Mouse (Mus musculus): Measurements from ENCODE around the gene Sumo3.
A peak's percentile ranks its signal among the peaks of the same experiment; 100 is the strongest.

The Sumo3 gene

DNA sequence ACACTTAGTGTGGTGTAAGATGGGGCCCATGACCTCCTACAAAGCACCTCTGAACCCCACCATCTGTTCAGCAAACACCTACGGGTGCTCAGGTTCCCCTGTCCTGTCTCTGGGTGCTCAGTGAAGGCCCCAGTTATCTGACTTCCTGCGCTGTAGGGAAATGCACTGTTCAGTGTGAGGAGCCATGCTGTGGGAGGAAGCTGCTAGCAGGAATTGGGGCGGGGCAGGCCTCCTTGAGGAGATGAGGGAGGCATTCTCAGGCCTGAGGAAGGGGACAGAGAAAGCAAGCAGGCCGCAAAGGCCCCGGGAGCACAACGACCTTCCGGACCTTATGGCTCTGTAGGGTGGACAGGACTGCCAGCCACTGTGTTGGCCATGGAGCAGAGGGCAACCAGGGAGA, 16.8 kb upstream of the Sumo3 start:
- DNase-seq (ENCODE audit: low spot score in 2 of 2) = no peak

- no peak for DNase-seq (ENCODE audit: low spot score in 2 of 2)
These were observed 16.1 kb upstream of the Sumo3 start for GRCm38 (mm10) chr10:77589749-77590148.

GRCm38 (mm10) chr10:77590812-77591211, 15.1 kb upstream of the Sumo3 start:
- peak; percentile 59 to 63 for DNase-seq (ENCODE audit: low spot score in 2 of 2)

- DNase-seq (ENCODE audit: low spot score in 2 of 2) = no peak
These were observed 14.4 kb upstream of the Sumo3 start for GRCm38 (mm10) chr10:77591546-77591945.

DNA sequence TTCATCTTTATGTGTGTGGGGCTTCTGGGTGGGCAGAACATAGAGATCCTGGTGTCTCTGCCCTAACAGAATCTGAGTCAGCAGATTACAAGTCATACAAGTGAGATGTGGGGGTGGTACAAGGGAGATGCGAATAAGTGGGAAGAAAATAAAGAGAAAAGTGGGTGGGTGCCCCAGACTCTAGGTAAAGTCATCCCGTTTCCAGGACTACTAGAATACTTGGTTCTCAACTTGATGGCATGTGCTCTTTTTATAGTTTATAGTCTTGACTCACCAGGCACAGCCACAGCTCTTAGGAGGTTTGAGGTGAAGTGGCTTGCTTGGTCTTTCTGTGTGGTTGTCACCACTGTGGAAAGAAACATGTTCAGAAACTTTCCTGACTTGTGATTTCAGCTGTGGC, 9.8 kb upstream of the Sumo3 start:
- no peak for DNase-seq (ENCODE audit: low spot score in 2 of 2)

- DNase-seq (ENCODE audit: low spot score in 2 of 2) = no peak
These were observed 2.9 kb upstream of the Sumo3 start for GRCm38 (mm10) chr10:77603021-77603420.

DNA sequence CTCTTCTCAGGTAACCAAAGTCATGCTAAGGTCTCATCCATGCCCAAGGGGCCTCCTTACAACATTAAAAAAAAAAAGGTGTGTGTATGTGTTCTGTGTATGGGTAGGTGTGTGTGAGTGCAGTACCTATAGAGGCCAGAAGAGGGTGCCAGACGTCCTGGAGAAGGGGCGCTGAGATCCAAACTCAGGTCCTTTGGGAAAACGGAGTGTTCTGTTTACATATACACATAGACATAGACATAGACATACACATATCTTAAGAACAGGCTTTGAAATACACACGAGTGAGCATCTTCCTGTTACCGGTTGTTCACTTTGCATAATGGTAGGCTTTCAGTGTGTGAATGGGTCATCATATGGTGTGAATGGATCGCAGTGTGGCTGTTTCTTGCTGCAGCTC, 1.8 kb upstream of the Sumo3 start:
- DNase-seq (ENCODE audit: low spot score in 2 of 2) = no peak

DNA sequence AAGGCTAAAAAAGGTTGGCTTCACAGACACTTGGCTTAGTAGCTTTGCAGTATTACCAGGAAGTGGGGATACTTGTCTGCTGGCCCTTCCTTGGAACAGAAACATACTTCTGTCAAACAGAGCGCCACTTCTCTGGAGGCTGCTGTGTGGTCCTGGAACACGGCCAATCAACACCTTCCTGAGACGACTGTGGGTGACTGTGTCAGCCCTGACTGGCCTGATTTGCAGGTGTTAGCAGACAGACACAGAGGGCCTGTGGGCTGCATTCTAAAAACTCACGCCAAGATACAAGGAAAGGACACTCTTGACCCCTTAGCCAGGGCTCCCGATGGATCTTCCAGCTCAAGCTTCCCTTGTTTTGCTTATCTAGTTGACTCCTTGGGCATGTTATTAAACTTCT, 939 bp upstream of the Sumo3 start:
- no peak for DNase-seq (ENCODE audit: low spot score in 2 of 2)

GRCm38 (mm10) chr10:77605368-77605767, 529 bp upstream of the Sumo3 start:
- peak in 1 of 2 experiments; percentile 59 for DNase-seq (ENCODE audit: low spot score in 2 of 2)

DNA sequence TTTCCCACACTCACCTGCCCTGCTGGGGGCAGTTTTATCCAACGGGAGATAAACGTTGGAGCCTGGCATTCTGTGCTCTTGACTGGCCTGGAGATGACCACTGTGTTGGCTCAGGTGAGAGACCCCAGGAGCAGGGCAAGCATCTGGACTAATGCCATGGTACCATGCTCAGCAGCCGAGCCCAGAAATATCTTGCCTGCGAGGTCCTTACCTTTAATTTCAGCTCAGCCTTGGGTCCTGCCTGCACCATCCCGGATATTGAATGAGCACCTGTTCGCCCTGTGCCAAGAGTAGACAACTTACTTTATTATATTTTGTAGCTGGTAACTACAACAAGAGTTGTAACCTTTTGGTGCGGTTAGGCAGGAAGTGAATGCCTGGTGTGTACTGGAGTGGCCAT, 958 bp downstream of the Sumo3 start:
- DNase-seq (ENCODE audit: low spot score in 2 of 2) = peak; percentile 30 to 36

- DNase-seq (ENCODE audit: low spot score in 2 of 2) = no peak
These were observed 1.5 kb downstream of the Sumo3 start for GRCm38 (mm10) chr10:77607441-77607840.

DNA sequence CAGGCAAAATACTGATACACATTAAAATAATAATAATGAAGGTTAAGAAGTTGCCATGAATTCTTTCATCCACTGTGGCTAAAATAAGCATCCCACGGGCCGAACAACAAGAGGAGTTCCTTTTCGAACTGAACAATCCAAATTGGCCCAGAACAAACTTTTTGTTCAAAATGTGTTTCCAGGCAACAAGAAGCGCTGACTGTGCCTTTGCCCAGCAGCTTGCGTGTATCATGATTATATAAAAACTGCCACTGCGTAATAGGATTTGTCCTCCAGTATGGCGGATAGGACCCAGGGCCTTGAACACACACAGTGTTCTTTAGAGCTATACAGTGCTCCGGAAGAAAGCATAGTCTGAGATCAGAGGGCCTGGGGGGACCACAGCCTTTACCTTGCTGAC, 2.7 kb downstream of the Sumo3 start:
- no peak for DNase-seq (ENCODE audit: low spot score in 2 of 2)

- DNase-seq (ENCODE audit: low spot score in 2 of 2) = no peak
These were observed 4.5 kb downstream of the Sumo3 start for GRCm38 (mm10) chr10:77610221-77610961.

GRCm38 (mm10) chr10:77613409-77613808, 7.5 kb downstream of the Sumo3 start:
- peak in 1 of 2 experiments; percentile 33 for DNase-seq (ENCODE audit: low spot score in 2 of 2)

- no peak for DNase-seq (ENCODE audit: low spot score in 2 of 2)
These were observed 9.8 kb downstream of the Sumo3 start for GRCm38 (mm10) chr10:77615647-77616046.

GRCm38 (mm10) chr10:77616166-77616565, 10.3 kb downstream of the Sumo3 start:
- no peak for DNase-seq (ENCODE audit: low spot score in 2 of 2)

GRCm38 (mm10) chr10:77616926-77617325, 11.0 kb downstream of the Sumo3 start:
- DNase-seq (ENCODE audit: low spot score in 2 of 2) = no peak

- DNase-seq (ENCODE audit: low spot score in 2 of 2) = no peak
These were observed 15.6 kb downstream of the Sumo3 start for GRCm38 (mm10) chr10:77621546-77621945.

DNA sequence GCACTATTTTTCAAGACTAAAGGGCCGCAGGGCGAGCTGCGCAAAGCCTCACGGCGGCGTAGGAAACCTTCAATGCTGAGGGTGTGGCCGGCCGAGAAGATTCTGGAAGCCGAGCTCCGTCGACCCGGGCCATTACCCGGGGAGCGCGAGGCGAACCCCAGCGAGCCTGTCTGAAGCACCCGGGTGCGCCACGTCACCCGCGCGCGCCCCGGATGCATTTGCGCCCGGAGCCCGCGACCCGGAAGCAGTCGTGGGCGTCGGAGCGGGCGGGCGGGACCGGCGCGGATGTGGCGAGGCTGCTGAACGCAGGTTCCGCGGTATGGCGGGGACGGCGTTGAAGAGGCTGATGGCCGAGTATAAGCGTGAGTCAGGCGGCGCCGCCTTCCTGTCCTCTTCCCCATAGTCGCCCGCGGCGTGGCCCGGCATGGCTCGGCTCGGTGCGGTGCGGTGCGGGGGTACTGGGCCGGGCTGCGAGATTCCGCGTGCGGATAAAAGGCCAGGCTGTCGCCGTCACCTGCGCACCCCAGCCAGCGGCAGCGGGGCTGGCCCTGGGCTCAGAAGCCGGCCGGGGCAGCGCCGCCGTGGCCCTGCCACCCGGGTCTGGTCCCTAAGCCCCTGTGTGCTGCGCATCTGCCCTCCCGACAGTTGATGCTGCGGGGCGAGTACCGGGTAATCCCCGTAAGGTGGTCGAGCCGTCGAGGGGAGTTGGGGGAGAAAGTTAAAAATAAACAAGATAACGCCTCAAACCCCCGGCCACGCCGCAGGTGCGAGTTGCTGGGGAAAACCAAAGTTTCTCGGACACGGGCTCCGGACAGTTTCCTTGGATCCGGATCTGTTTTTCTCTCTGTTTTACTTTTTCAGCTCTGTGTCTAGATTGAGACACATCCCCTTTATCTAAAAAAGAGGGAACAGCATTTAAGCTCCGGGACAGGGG, 16.4 kb downstream of the Sumo3 start, which contains the start of gene Ube2g2:
Gene Ube2g2, plus strand, starts transcription at position 221 of the 934 bp plus-strand sequence.
- peak; percentile 90 to 93 for DNase-seq (ENCODE audit: low spot score in 2 of 2)

GRCm38 (mm10) chr10:77623069-77623492, 17.2 kb downstream of the Sumo3 start:
- no peak for DNase-seq (ENCODE audit: low spot score in 2 of 2)

- no peak for DNase-seq (ENCODE audit: low spot score in 2 of 2)
These were observed 17.9 kb downstream of the Sumo3 start for GRCm38 (mm10) chr10:77623639-77624400.

DNA sequence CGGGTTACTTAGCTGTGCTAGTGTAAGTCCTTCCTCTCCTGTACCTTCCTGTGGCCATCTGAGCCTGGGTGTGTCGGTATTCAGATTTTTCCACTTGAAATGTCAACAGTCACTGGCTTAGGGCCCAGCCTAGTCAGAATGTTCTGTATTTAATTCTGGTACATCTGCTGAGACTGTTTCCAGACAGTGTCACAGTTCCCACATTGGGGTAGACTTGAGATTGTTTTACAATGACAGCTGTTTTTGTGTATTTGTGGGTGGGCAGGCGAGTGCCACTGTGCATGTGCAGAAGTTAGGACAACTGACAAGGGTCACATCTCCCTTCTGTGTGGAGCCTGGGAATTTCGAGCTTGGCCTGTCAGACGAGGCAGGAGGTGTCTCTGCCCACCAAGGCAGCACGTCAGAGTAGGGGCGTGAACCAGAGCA, 18.7 kb downstream of the Sumo3 start:
- DNase-seq (ENCODE audit: low spot score in 2 of 2) = no peak

Measured in spleen, postnatal 36 days (tissue).